Mouse (Mus musculus): ENCODE results near the gene Fez2. TPM values are rescaled to one million over a fixed set of nuclear protein-coding genes. Genes with fewer than 3 reads are reported as not detected.

The Fez2 gene
- polyA plus RNA-seq, 1 experiment from 2014 or later: 43.7 TPM

DNA sequence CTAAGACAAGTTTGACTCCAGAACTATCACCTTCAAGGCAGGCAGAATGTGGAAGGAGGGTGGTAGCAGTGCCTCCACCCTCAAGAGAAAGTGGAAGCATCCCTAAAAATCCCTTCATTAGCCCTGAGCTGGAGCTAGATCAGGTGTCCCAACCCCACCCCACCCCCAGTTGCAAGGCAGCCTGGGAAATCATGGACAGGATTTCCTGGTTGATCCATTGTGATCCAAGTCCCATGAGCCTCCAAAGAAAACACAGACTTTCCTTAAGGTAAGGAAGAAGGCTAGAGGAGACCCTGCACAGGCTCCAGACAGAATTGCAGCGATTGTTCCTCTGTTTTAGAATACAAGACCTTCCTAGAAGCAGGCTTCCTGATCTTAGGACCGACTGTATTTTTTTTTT, 63.5 kb downstream of the Fez2 start:
- WGBS: 65% methylated on average over 2 of the region's 2 CpGs
- no peak overlapping the region for H3K27ac ChIP-seq

DNA sequence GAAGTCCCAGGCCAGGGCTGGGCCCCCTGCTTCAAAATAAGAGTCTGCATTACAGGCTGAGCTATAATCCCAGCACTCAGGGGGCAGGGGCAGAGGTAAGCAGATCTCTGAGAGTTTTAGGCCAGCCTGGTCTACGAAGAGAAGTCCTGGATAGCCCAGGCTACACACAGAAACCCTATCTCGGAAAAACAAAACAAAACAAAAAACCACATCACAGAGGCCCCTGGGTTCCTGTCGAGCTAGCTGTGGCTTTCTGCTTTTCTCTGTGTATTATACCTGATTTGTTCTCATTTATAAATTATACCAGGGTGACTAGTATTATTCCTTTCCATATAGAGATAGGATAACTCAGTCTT, 65.5 kb downstream of the Fez2 start:
- no peak overlapping the region for H3K27ac ChIP-seq
- H3K4me3 ChIP-seq: no peak overlapping the region
- H3K4me1 ChIP-seq: peaks cover 34% of the 10 kb centered on the region
- H3K27me3 ChIP-seq (ENCODE audit: insufficient read depth, poor library complexity, severe bottlenecking): 0 out of 2 replicates have a peak, but pooled peaks cover 5% of the 10 kb centered on the region
- 70% methylated on average over 3 of the region's 3 CpGs for WGBS
- no peak for DNase-seq (ENCODE audit: low spot score)
- H3K9me3 ChIP-seq: no peaks in the 10 kb centered on the region
- H3K36me3 ChIP-seq: no peaks in the 10 kb centered on the region

More for the DNA sequence above, 63.5 kb downstream of the Fez2 start:
- H3K4me3 ChIP-seq: no peak overlapping the region
- H3K27me3 ChIP-seq (ENCODE audit: insufficient read depth, poor library complexity, severe bottlenecking): 0 out of 2 replicates have a peak, but pooled peaks cover 5% of the 10 kb centered on the region
- no peaks in the 10 kb centered on the region for H3K36me3 ChIP-seq
- peaks cover 31% of the 10 kb centered on the region for H3K4me1 ChIP-seq
- no peak for DNase-seq (ENCODE audit: low spot score)
- H3K9me3 ChIP-seq: no peaks in the 10 kb centered on the region

- Histone ChIP-seq H3K27ac (no peak overlapping the region), H3K4me1 (peaks cover 34% of the 10 kb centered on the region), H3K9me3 (no peaks in the 10 kb centered on the region), H3K36me3 (0 out of 2 replicates have a peak, but pooled peaks cover 2% of the 10 kb centered on the region), H3K27me3 (ENCODE audit: insufficient read depth, poor library complexity, severe bottlenecking) (0 out of 2 replicates have a peak, but pooled peaks cover 5% of the 10 kb centered on the region), H3K4me3 (no peak overlapping the region)
- DNase-seq (ENCODE audit: low spot score): no peak
- WGBS: 59% methylated on average over 12 of the region's 12 CpGs
Observed at GRCm38 (mm10) chr17:78351676-78352499, 66.1 kb downstream of the Fez2 start.

- Histone ChIP-seq H3K36me3 (0 out of 2 replicates have a peak, but pooled peaks cover 3% of the 10 kb centered on the region), H3K27me3 (ENCODE audit: insufficient read depth, poor library complexity, severe bottlenecking) (0 out of 2 replicates have a peak, but pooled peaks cover 9% of the 10 kb centered on the region), H3K9me3 (no peaks in the 10 kb centered on the region), H3K4me1 (peaks cover 24% of the 10 kb centered on the region), H3K27ac (no peak overlapping the region), H3K4me3 (no peak overlapping the region)
- WGBS: 87% methylated on average over 17 of the region's 17 CpGs
- DNase-seq (ENCODE audit: low spot score): no peak
Observed at GRCm38 (mm10) chr17:78347111-78347801, 70.7 kb downstream of the Fez2 start.

DNA sequence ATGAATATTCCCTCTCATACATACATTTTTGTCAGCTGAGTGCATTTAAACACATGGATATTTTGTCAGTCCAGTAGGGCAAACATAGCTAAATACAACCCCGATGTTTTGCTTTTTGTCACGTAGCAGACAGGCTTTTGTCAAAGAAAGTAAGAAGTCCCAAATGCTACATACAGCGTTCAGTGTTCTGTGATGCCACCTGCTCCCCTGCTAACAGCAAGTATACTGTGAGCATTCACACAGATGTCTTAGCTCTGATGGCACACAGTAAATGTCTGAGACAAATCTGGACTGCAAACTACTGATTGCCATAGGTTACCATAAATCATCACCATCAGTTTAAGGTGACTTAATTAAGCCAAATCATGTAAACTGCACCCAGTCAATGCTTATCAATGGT, 74.3 kb downstream of the Fez2 start:
- H3K36me3 ChIP-seq: 0 out of 2 replicates have a peak, but pooled peaks cover 3% of the 10 kb centered on the region
- 91% methylated on average over 3 of the region's 3 CpGs for WGBS
- no peak overlapping the region for H3K27ac ChIP-seq
- 0 out of 2 replicates have a peak, but pooled peaks cover 5% of the 10 kb centered on the region for H3K27me3 ChIP-seq (ENCODE audit: insufficient read depth, poor library complexity, severe bottlenecking)
- H3K9me3 ChIP-seq: no peaks in the 10 kb centered on the region
- no peak overlapping the region for H3K4me3 ChIP-seq
- H3K4me1 ChIP-seq: peaks cover 16% of the 10 kb centered on the region
- no peak for DNase-seq (ENCODE audit: low spot score)

DNA sequence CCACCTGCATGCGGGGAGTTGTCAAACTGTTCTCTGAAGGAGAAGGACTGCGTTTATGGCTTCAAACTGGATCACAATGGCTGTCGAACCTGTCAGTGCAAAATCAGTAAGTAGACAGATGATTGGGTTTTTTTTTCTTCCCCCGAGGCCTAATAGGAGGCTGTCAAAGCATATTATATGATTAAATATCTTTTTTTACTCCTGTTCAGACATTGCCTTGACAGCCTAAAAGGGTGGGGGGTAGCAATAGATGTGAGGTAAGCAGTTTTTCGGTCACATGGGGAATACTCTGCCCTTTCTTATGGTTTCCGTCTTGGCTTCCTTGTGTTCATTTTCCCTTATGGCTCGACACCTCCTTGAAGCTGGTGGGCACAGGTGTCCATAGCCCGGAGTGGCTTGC, 82.7 kb downstream of the Fez2 start:
- no peaks in the 10 kb centered on the region for H3K9me3 ChIP-seq
- 88% methylated on average over 8 of the region's 8 CpGs for WGBS
- DNase-seq (ENCODE audit: low spot score): no peak
- H3K27me3 ChIP-seq (ENCODE audit: insufficient read depth, poor library complexity, severe bottlenecking): 0 out of 2 replicates have a peak, but pooled peaks cover 5% of the 10 kb centered on the region
- peaks cover 6% of the 10 kb centered on the region; the same call in 1 of the 2 replicates for H3K4me1 ChIP-seq
- peaks cover 6% of the 10 kb centered on the region; the same call in 1 of the 2 replicates for H3K36me3 ChIP-seq
- H3K27ac ChIP-seq: no peak overlapping the region
- H3K4me3 ChIP-seq: no peak overlapping the region

GRCm38 (mm10) chr17:78333275-78333674, 84.7 kb downstream of the Fez2 start:
- no peaks in the 10 kb centered on the region for H3K9me3 ChIP-seq
- WGBS: 84% methylated on average over 10 of the region's 10 CpGs
- H3K27me3 ChIP-seq (ENCODE audit: insufficient read depth, poor library complexity, severe bottlenecking): no peaks in the 10 kb centered on the region
- peaks cover 6% of the 10 kb centered on the region; the same call in 1 of the 2 replicates for H3K36me3 ChIP-seq
- peaks cover 5% of the 10 kb centered on the region for H3K4me1 ChIP-seq
- H3K27ac ChIP-seq: no peak overlapping the region
- no peak overlapping the region for H3K4me3 ChIP-seq
- DNase-seq (ENCODE audit: low spot score): no peak

DNA sequence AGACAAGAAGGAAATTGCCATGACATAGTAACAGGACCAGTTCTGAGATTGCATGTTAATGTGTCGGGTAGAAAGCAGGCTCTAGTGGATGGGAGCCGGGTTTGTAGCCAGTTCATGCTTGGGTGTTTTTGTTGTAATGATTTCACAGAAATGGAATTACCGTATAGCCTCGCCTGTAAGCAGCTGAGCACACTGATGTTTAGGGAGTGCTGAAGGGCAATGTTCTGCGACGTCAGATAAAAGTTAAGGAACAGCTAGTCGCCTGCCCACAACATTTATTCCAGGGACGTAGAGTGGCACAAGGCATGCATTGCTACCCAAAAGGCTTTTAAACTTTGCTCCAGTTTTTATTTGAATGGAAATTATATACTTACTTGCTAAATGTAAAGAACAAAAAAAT, 86.5 kb downstream of the Fez2 start:
- Histone ChIP-seq H3K27me3 (ENCODE audit: insufficient read depth, poor library complexity, severe bottlenecking) (peaks cover 9% of the 10 kb centered on the region), H3K9me3 (no peaks in the 10 kb centered on the region), H3K36me3 (0 out of 2 replicates have a peak, but pooled peaks cover 2% of the 10 kb centered on the region), H3K4me3 (no peak overlapping the region), H3K27ac (no peak overlapping the region), H3K4me1 (peaks cover 16% of the 10 kb centered on the region)
- WGBS: 75% methylated on average over 8 of the region's 8 CpGs
- DNase-seq (ENCODE audit: low spot score): no peak

DNA sequence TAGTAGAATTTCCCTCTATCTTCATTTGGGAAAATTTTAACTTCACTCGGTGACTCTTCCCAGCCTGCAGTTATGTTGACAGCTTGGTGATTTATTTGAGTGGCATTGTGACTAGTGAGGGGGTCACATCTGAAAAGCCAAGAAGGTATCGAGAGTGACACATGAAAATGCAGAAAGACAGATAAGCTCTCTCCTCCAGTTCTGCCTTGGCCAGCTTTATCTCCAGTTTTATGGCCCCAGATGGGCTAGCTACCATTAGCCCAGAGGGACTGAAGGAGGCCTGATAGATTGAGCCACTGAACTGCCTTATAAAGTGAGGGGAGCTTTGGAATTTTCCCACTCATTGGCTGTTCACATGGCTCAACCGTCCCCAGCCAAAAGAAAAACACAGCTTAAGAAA, 89.7 kb downstream of the Fez2 start:
- no peak overlapping the region for H3K27ac ChIP-seq
- H3K4me1 ChIP-seq: peaks cover 22% of the 10 kb centered on the region
- peaks cover 36% of the 10 kb centered on the region for H3K27me3 ChIP-seq (ENCODE audit: insufficient read depth, poor library complexity, severe bottlenecking)
- no peak overlapping the region for H3K4me3 ChIP-seq
- peak; percentile 81 for DNase-seq (ENCODE audit: low spot score)
- 8% methylated on average over 3 of the region's 3 CpGs for WGBS
- no peaks in the 10 kb centered on the region for H3K9me3 ChIP-seq
- no peaks in the 10 kb centered on the region for H3K36me3 ChIP-seq

GRCm38 (mm10) chr17:78327187-78327586, 90.8 kb downstream of the Fez2 start:
- H3K27ac ChIP-seq: no peak overlapping the region
- H3K27me3 ChIP-seq (ENCODE audit: insufficient read depth, poor library complexity, severe bottlenecking): peaks cover 45% of the 10 kb centered on the region
- 51% methylated on average over 4 of the region's 4 CpGs for WGBS
- no peak overlapping the region for H3K4me3 ChIP-seq
- no peak for DNase-seq (ENCODE audit: low spot score)
- H3K9me3 ChIP-seq: no peaks in the 10 kb centered on the region
- no peaks in the 10 kb centered on the region for H3K36me3 ChIP-seq
- H3K4me1 ChIP-seq: peaks cover 29% of the 10 kb centered on the region

- peaks cover 51% of the 10 kb centered on the region for H3K27me3 ChIP-seq (ENCODE audit: insufficient read depth, poor library complexity, severe bottlenecking)
- H3K36me3 ChIP-seq: no peaks in the 10 kb centered on the region
- H3K9me3 ChIP-seq: no peaks in the 10 kb centered on the region
- no peak overlapping the region for H3K4me3 ChIP-seq
- H3K4me1 ChIP-seq: peaks cover 32% of the 10 kb centered on the region
- DNase-seq (ENCODE audit: low spot score): no peak
- 0 out of 2 replicates have a peak overlapping the region, but pooled peaks have one; percentile 10 for H3K27ac ChIP-seq
- 60% methylated on average over 2 of the region's 2 CpGs for whole genome bisulfite sequencing
Observed at GRCm38 (mm10) chr17:78326381-78326780, 91.6 kb downstream of the Fez2 start.

DNA sequence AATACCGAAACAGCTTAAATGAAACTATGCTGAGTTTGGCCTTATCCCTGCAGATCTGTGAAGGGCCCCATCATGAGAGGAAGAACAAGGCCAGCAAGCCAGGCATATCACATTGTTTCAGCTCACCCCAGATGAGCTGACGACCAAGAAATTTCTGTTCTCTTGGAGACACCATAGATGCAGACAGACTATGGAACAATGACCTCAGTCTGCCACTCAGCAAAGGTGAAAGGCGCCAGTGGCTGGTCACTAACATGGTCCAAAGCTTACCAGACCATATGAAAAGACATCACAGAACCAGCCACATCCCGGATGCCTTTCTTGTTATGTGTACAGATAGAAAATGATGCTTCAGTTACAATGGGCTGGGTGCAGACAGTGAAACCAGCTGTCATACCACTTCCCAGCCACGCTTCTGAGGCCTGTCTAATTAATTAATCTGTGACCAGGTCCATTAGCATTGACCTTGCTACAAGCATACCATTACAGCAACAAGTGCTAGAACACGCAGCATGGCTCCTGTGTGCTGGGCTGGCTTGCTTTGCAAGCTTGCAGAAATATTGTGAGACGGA, 92.1 kb downstream of the Fez2 start:
- 85% methylated on average over 7 of the region's 7 CpGs for WGBS
- Histone ChIP-seq H3K27ac (no peak overlapping the region), H3K4me1 (peaks cover 33% of the 10 kb centered on the region)

More for the DNA sequence above, 92.1 kb downstream of the Fez2 start:
- Histone ChIP-seq H3K36me3 (no peaks in the 10 kb centered on the region), H3K9me3 (no peaks in the 10 kb centered on the region), H3K4me3 (no peak overlapping the region), H3K27me3 (ENCODE audit: insufficient read depth, poor library complexity, severe bottlenecking) (peaks cover 57% of the 10 kb centered on the region)
- DNase-seq (ENCODE audit: low spot score): no peak
